In the genomic region with DNA sequence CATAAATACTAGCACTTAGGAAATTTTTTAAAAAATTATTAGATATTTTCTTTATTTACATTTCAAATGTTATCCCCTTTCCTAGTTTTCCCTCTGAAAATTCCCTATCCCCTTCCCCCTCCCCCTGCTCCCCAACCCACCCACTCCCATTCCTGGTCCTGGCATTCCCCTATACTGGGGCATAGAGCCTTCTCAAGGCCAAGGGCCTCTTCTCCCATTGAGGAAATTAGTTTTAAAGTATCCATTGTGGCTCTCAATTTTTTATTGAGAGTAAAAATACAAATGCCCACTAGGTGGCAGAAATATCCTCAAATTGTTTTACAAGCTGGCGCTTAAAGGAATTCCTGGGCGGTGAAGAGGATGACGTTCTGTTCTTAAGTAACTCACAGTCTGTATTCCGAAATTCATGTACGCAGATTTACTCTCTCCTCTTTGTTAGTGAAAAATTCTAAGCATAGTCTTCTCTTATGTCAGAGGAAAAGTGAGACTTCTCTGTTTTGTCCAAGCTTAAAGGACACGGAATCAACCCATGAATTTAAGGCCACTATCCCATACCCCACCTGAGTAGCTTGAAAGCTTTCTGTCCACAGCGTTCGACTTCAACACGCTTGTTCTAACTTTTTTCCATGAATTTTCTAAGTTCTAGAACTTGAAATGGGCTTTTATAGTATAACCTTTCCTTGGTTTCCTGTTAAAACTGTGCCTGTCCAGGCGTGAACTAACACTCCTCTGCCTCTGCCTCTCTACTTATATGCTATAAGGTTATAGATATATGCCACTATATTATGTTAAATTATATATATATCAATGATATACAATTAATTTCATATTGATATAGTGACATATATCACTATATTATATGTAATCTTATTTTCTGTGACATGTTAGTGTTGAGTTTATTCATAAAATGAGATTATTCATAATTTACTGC, we compare ENCODE assay signal across 8 mouse cellular contexts. TPM values are rescaled to one million over a fixed set of nuclear protein-coding genes. Genes with fewer than 3 reads are reported as not detected.
A peak's percentile ranks its signal among the peaks of the same experiment; 100 is the strongest.
DNase-seq lines count a peak whose midpoint lies in the region; ATAC-seq and TF ChIP-seq lines count a peak whose summit lies in the region.

No protein-coding gene starts in this region.

- no peaks in the 10 kb centered on the region for H3K4me1 ChIP-seq in heart, postnatal 0 days (ENCODE audit: control insufficient read depth, insufficient read depth)
- 0 out of 2 replicates have a peak, but pooled peaks cover 2% of the 10 kb centered on the region for H3K4me1 ChIP-seq in heart, embryonic 12.5 days (replicated peaks)
- H3K4me1 ChIP-seq in hindbrain, postnatal 0 days (ENCODE audit: insufficient read depth, low read length): no peaks in the 10 kb centered on the region

- no peak overlapping the region for H3K4me3 ChIP-seq in heart, postnatal 0 days (ENCODE audit: low read depth, low read length)
- no peak overlapping the region for H3K4me3 ChIP-seq in heart, embryonic 12.5 days
- H3K4me3 ChIP-seq in hindbrain, postnatal 0 days (ENCODE audit: low read length): no peak overlapping the region

- H3K9ac ChIP-seq in heart, postnatal 0 days (replicated peaks; ENCODE audit: low read depth, low read length): no peak overlapping the region
- no peak overlapping the region for H3K9ac ChIP-seq in heart, embryonic 12.5 days
- H3K9ac ChIP-seq in hindbrain, postnatal 0 days (replicated peaks; ENCODE audit: low read length): no peak overlapping the region

- H3K9me3 ChIP-seq in heart, postnatal 0 days (replicated peaks; ENCODE audit: control insufficient read depth, low read length): no peaks in the 10 kb centered on the region
- no peaks in the 10 kb centered on the region for H3K9me3 ChIP-seq in heart, embryonic 12.5 days (replicated peaks)
- no peaks in the 10 kb centered on the region for H3K9me3 ChIP-seq in hindbrain, postnatal 0 days (ENCODE audit: low read length)

- no peaks in the 10 kb centered on the region for H3K36me3 ChIP-seq in heart, postnatal 0 days (replicated peaks; ENCODE audit: control insufficient read depth, insufficient read depth, low read length)
- H3K36me3 ChIP-seq in heart, embryonic 12.5 days: no peaks in the 10 kb centered on the region
- H3K36me3 ChIP-seq in hindbrain, postnatal 0 days (ENCODE audit: insufficient read depth, low read length): no peaks in the 10 kb centered on the region

- 37% methylated on average over 10 of the region's 10 CpGs for WGBS in heart, postnatal 0 days
- WGBS in heart, embryonic 12.5 days: 37% methylated on average over 10 of the region's 10 CpGs
- 46% methylated on average over 10 of the region's 10 CpGs for WGBS in hindbrain, postnatal 0 days

- no peak overlapping the region for H3K4me2 ChIP-seq in heart, postnatal 0 days (ENCODE audit: low read depth, low read length)
- no peak overlapping the region for H3K4me2 ChIP-seq in heart, embryonic 12.5 days
- 0 out of 2 replicates have a peak overlapping the region, but pooled peaks have one; percentile 14 for H3K4me2 ChIP-seq in hindbrain, postnatal 0 days (ENCODE audit: low read depth, low read length)

- ATAC-seq in heart, postnatal 0 days (ENCODE audit: insufficient read depth, low read depth): no peak
- no peak for ATAC-seq in heart, embryonic 12.5 days (ENCODE audit: insufficient number of reproducible peaks, low FRiP score)
- peak; percentile 58; the same call in 1 of the 2 replicates for ATAC-seq in hindbrain, postnatal 0 days
- no peak for ATAC-seq in monocyte, adult 5-6 weeks (replicated peaks; ENCODE audit: insufficient number of reproducible peaks, low FRiP score, low TSS enrichment, poor library complexity, severe bottlenecking)

- peak; percentile 48 for TF ChIP-seq CTCF in heart, postnatal 0 days (IDR thresholded peaks at IDR 0.05; ENCODE audit: low read depth)
- TF ChIP-seq CTCF in hindbrain, postnatal 0 days (IDR thresholded peaks at IDR 0.05; ENCODE audit: low read depth): peak; percentile 63

- peak; percentile 51 for DNase-seq in heart, postnatal 0 days (ENCODE audit: low spot score)
- peak; percentile 51 for DNase-seq in A20 (ENCODE audit: low read depth, low spot score)
- peak; percentile 63 for DNase-seq in adipocyte (ENCODE audit: low spot score)
- peak; percentile 89 for DNase-seq in hindbrain, postnatal 0 days (ENCODE audit: low spot score)
- peak; percentile 12 for DNase-seq in naive thymus-derived CD4-positive, alpha-beta T cell, adult 2 months (ENCODE audit: low read depth)
- no peak for DNase-seq in thymus, adult 18-20 months

- TF ChIP-seq EP300 in heart, postnatal 0 days (IDR thresholded peaks at IDR 0.05; ENCODE audit: low read depth): no peak

- no peaks in the 10 kb centered on the region for H3K27me3 ChIP-seq in heart, postnatal 0 days (ENCODE audit: control insufficient read depth, insufficient read depth, low read length)
- H3K27me3 ChIP-seq in heart, embryonic 12.5 days (replicated peaks): peaks cover 3% of the 10 kb centered on the region; the same call in 1 of the 2 replicates
- H3K27me3 ChIP-seq in hindbrain, postnatal 0 days (ENCODE audit: insufficient read depth, low read length): no peaks in the 10 kb centered on the region

- no peak overlapping the region for H3K27ac ChIP-seq in heart, postnatal 0 days (ENCODE audit: low read depth)
- H3K27ac ChIP-seq in heart, embryonic 12.5 days (ENCODE audit: poor library complexity, severe bottlenecking): no peak overlapping the region
- H3K27ac ChIP-seq in hindbrain, postnatal 0 days: no peak overlapping the region

RNA-seq across cellular contexts. Expression of a gene that starts 4.9 kb away (rescaled TPM):
- not detected in 2 replicates for total RNA-seq in heart, postnatal 0 days (2014; rRNA removed; ENCODE audit: low replicate concordance)
- not detected in 2 replicates for polyA plus RNA-seq in heart, postnatal 0 days (2015; fragmentation: Nextera tagmentation; extraction: Ambion mirVana)
- polyA plus RNA-seq in heart, embryonic 12.5 days (2016; fragmentation: Nextera tagmentation; extraction: Ambion mirVana): 0.42 TPM in 1 of 2 replicates, not detected in the other
- total RNA-seq in hindbrain, postnatal 0 days (2014; rRNA removed): not detected in 2 replicates
- 1.9 and 2.1 TPM in 2 replicates for polyA plus RNA-seq in hindbrain, postnatal 0 days (2015; fragmentation: Nextera tagmentation; extraction: Ambion mirVana)
- total RNA-seq in monocyte, adult 5-6 weeks (2017): not detected in 3 replicates

RNA-seq across cellular contexts. Expression of a gene that starts 36.0 kb away (rescaled TPM):
- total RNA-seq in heart, postnatal 0 days (2014; rRNA removed; ENCODE audit: low replicate concordance): not detected in 2 replicates
- not detected in 2 replicates for polyA plus RNA-seq in heart, postnatal 0 days (2015; fragmentation: Nextera tagmentation; extraction: Ambion mirVana)
- not detected in 2 replicates for polyA plus RNA-seq in heart, embryonic 12.5 days (2016; fragmentation: Nextera tagmentation; extraction: Ambion mirVana)
- 0.83 TPM in 1 of 2 replicates, not detected in the other for total RNA-seq in hindbrain, postnatal 0 days (2014; rRNA removed)
- 0.08 and 0.09 TPM in 2 replicates for polyA plus RNA-seq in hindbrain, postnatal 0 days (2015; fragmentation: Nextera tagmentation; extraction: Ambion mirVana)
- not detected in 3 replicates for total RNA-seq in monocyte, adult 5-6 weeks (2017)

Comparison
In these comparisons a context has a peak if more than half of its experiments do, and no peak if none do; other contexts are left out.
1. DNase-seq: peak in heart, postnatal 0 days (single experiment), A20 (single experiment), adipocyte (single experiment), hindbrain, postnatal 0 days (single experiment) and naive thymus-derived CD4-positive, alpha-beta T cell, adult 2 months (single experiment); none in thymus, adult 18-20 months (0 of 2).